Mouse (Mus musculus) left cerebral cortex, postnatal 10 days (tissue): Measurements from ENCODE around the gene Szrd1. TPM values are rescaled to one million over a fixed set of nuclear protein-coding genes. Genes with fewer than 3 reads are reported as not detected.

ENCODE experiments used
- DNase-seq, 2 experiments: peaks; one replicate each; pipeline ENCODE4 v3.0.0; 2021 to 2022; ENCODE audit warnings: low spot score in 2 of 2, mixed read lengths in 1 of 2; ENCODE audit errors: extremely low spot score in 1 of 2
- intact Hi-C: fragments of 180-260 bp; cut with DNase I; formaldehyde crosslinking; loops from one replicate; pipeline ENCODE4 v1.15.1; 2025
- total RNA-seq, 2 experiments: library from RNA; stranded (reverse); gene quantifications; 2 replicates each; pipeline ENCODE4 v1.2.3; 2021

The Szrd1 gene
- total RNA-seq, 2 experiments from 2014 or later = 43.0 to 45.3 TPM

GRCm38 (mm10) chr4:141129190-141129710, 10.3 kb downstream of the Szrd1 start:
- intact Hi-C loops = no loop called here
- DNase-seq = no peak

DNA sequence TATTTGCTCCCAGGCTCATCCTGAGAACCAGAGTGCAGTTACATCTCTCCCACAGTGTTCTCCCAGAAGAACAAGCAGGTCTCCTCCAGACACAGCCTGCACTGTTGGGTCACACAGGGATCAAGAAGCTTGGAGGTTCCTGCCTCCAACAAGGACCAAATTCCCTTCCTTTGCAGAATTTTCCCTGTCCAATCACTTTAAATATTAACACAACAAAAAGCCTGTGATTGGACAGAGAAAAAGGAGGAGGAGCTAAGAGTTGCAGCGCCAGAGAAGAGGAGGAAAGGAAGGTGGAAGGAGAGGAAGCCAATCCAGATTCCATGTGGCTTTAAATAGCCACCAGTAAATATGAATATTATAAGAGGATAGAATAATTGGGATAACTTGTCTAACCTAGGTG, 16.5 kb downstream of the Szrd1 start:
- intact Hi-C loops = loop anchor here (5.0 kb wide), 1 partner anchor 46 kb away; the partner anchor contains the start of gene Necap2
- DNase-seq = no peak

DNA sequence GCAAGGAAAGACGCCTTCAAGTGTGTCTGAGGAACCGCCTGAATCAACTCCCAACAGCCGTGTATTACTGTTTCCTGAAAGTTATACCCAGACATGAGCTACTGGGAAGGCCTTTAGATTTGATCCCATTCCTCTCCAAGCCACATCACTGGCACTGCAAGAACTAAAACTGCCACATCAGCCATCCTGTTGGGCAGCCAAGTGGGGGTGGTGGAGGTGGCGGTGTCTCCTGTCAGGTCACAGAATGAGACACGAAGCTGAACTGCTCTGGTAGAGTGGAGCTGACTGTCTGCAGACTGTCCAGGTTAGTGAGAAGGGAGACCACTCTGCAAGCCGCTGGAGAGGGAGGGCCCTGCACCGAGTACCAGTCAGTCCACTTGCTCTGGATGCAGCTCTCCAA, 16.9 kb downstream of the Szrd1 start:
- DNase-seq = no peak
- intact Hi-C loops = loop anchor here (5.0 kb wide), 1 partner anchor 45 kb away; the partner anchor contains the start of gene Necap2

GRCm38 (mm10) chr4:141120700-141121099, 18.9 kb downstream of the Szrd1 start:
- intact Hi-C loops = loop anchor here (5.0 kb wide), 1 partner anchor 43 kb away; the partner anchor contains the start of gene Necap2
- DNase-seq = peak; percentile 59 to 83

- no peak for DNase-seq
- intact Hi-C loops = no loop called here
These were observed 20.9 kb downstream of the Szrd1 start for GRCm38 (mm10) chr4:141118691-141119090.

DNA sequence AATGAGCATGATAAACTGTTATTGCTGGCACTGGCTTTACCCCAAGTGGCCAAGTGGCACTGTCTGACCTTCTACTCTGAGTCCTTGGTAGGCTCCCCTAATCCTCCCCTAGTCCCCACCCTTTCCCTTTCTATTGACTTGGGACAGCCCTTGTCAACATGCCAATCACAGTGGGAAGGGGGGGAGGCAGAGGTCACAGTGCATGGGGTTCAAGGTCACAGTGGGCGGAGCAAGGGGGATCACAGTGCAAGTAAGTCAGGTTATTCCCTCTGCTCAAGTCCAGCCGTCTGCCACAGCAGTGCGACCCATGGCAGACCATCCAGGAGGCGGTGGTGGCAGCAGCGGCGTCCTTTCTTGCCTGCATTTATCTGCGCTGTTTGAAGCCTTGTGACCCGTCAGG, 24.2 kb downstream of the Szrd1 start:
- intact Hi-C loops = no loop called here

GRCm38 (mm10) chr4:141114521-141114981, 25.0 kb downstream of the Szrd1 start:
- DNase-seq = peak in 1 of 2 experiments; percentile 68
- intact Hi-C loops = no loop called here

More for the DNA sequence above, 24.2 kb downstream of the Szrd1 start:
- no peak for DNase-seq

DNA sequence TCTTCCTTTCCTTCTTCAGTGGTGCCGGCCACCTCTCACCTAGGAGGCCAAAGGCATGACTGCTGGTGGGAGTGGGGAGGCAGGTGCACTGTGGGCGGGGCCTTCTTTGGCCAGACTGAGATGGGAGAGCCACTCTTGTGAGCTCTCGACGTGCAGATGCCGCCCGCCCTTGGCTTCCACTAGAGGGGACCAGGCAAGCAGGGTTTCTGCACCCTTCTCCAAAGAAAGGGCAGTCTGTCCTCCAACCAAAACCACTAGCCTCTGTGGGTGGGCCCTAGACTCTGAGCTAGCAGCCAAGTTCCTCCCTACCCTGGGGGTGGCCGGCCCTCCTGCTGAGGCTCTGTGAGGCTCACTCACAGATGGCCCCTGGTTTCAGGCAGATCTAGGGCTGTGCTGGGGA, 25.7 kb downstream of the Szrd1 start:
- intact Hi-C loops = no loop called here
- peak in 1 of 2 experiments; percentile 47 for DNase-seq

DNA sequence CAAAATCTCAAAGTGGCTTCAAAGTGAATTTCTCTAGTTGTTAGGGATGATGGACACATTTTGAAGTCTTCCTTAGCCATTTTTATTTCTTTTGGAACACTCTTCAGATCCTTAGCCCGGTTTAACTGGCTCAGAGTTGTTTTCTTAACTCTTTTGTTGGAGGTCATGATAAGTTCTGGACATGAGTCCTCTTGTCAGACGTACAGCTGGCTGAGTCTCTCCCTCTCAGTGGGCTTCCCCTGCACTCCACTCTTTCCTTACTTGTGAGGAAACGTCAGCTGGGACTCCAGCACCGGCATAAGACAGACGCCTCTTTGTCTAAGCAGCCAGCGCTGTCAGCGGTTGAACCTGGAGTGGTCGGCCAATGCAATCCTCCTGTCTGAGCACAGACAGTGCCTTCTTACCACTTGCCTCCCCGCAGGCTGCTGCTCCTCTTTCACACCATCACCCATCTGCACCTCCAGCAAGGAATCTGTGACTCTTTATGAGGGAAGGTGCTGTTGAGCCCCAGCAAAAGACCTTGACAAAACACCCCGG, 31.3 kb downstream of the Szrd1 start:
- intact Hi-C loops = no loop called here
- DNase-seq = no peak

- intact Hi-C loops = no loop called here
- DNase-seq = no peak
These were observed 32.9 kb downstream of the Szrd1 start for GRCm38 (mm10) chr4:141106526-141107183.

DNA sequence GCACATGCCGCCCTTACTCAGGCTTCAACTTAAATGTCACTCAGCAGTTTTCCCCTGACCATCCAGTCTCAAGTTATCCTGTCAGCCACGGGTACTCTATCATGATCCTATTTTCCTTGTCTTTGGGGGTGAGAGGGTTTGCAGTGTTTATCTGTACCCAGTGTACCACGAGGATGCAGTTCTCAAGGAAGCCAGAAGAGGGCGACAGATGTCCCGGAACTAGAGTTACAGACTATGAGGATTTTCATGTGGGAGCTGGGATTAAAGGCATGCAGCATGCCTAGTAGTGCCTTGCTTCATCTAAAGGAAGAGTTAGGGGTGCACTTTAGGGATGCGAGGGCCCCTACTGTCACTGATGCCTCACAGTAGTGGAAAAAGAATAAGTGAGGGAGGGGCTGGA, 37.7 kb downstream of the Szrd1 start:
- intact Hi-C loops = no loop called here
- no peak for DNase-seq

GRCm38 (mm10) chr4:141101291-141101690, 38.3 kb downstream of the Szrd1 start:
- intact Hi-C loops = no loop called here
- no peak for DNase-seq

GRCm38 (mm10) chr4:141099956-141100355, 39.6 kb downstream of the Szrd1 start:
- no peak for DNase-seq
- intact Hi-C loops = no loop called here

DNA sequence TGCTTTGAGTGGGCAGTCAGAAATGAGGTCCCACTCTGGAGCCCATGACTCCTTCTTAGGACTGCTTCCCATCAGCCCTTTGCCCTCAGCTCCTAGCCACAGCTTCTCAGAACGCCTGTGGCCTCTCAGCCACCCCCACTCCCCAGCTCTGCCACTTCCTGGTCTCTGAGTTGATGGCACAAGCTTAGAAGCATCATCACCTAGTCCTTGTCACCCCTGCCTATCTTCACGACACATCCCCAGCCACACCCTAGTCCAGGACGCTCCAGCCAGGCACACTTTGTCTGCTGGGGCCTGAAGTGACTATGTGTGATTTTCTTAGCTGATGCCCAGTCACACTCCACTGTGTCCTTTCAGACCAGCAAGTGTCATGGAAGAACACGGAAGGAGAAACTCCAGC, 40.6 kb downstream of the Szrd1 start:
- intact Hi-C loops = no loop called here
- no peak for DNase-seq

- intact Hi-C loops = no loop called here
- no peak for DNase-seq
These were observed 42.9 kb downstream of the Szrd1 start for GRCm38 (mm10) chr4:141096710-141097109.

- intact Hi-C loops = no loop called here
- no peak for DNase-seq
These were observed 44.6 kb downstream of the Szrd1 start for GRCm38 (mm10) chr4:141095016-141095415.

DNA sequence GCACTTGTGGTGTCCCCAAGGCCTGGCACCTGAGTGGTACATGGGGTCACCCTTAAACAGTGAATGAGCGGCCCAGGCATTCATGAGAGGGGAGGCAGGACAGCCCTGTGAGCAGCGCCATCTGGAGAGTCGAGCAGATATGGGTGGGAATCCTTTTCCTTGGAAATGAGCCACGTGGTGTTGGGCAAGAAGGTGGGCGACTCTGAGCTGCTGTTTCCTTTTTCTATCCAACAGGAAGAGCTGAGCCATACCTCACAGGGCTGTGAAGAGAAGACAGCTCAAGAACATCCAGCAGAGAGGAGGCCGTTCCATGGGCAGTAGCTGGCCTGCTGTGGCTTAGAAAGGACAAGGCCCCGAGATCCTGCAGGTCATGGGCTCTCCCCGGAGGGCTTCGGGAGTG, 50.9 kb downstream of the Szrd1 start:
- intact Hi-C loops = no loop called here

GRCm38 (mm10) chr4:141088033-141088432, 51.5 kb downstream of the Szrd1 start, which contains the start of gene Spata21:
TSS of gene Spata21 (plus strand) at chr4:141088333.
- intact Hi-C loops = no loop called here
- DNase-seq = no peak

More for the DNA sequence above, 50.9 kb downstream of the Szrd1 start:
- DNase-seq = no peak

DNA sequence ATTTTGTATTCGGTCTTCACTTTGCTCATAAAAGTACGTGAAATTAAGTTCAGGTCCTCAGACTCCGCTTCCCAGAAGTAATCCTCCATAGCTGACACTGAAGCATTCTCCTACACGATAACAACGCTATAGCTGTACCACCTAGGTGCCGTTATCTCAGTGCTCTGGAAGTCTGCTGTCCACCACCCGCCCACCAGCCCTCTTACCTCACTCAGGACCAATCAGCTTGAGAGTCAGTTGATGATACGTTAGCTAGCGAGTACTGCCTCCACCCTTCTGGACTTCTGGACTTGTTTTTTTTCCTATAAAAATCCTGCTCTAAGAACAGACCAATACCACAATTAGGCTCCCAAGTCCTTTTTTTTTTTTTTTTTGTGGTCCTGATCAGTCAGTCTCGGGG, 52.7 kb downstream of the Szrd1 start:
- DNase-seq = no peak
- intact Hi-C loops = no loop called here

GRCm38 (mm10) chr4:141078510-141079137, 61.0 kb downstream of the Szrd1 start:
- no peak for DNase-seq
- intact Hi-C loops = loop anchor here (5.0 kb wide), 1 partner anchor 44 kb away; no protein-coding TSS in a partner anchor
